Mouse (Mus musculus) megakaryocyte, embryonic 14.5 days (primary cell): Measurements from ENCODE around the gene Zfp385b.

ENCODE experiments used
- FLI1 ChIP-seq: IDR thresholded peaks from 2 replicates; pipeline ENCODE4 v1.6.1; 2012; ENCODE audit warnings: low read length, inconsistent platforms, mixed read lengths
- GATA1 ChIP-seq: IDR thresholded peaks from 3 replicates; pipeline ENCODE4 v1.6.1; 2012; ENCODE audit warnings: mixed read lengths, low read length, inconsistent platforms, borderline replicate concordance

DNA sequence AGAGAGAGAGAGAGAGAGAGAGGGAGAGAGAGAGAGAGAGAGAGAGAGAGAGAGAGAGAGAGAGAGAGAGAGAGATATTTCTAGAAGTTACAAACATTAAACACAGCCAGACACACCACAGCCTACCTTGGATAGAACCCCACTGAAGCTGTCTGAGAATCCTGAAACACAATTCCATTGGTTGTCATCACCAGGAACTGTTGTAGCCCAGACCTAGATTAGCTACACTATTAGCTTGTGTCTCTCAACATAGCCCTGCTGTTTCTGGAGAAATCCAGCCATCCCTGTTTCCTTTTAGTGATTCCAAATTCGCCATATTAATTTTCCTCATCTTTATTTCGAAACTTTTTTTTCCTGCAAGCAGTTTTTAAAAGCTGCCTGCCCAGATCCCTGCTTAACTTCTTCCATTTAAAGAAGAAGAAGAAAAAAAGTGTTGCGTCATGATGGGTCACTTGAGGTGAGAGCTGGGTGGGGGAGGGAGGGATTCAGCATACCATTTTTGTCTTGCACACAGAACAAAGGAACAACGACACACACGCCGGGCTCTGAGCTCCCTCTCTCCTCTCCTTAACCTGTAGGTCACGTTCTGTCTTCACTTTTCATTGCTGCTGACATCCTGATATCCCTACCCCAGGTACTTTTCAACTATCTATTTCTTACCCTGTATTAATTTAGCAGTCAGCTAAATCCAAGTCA lies 6.8 kb upstream of the Zfp385b start:
- TF ChIP-seq FLI1 (no peak), GATA1 (no peak)
